Mouse (Mus musculus): ENCODE measurements around the gene Gramd1c. TPM values are rescaled to one million over a fixed set of nuclear protein-coding genes. Genes with fewer than 3 reads are reported as not detected.

Gene Gramd1c
- polyA plus RNA-seq, 2 experiments: 1.6 to 2.2 TPM

- no peak for TF ChIP-seq CTCF (IDR thresholded peaks at IDR 0.05; ENCODE audit: low read depth)
- no peak for TF ChIP-seq EP300 (IDR thresholded peaks at IDR 0.05; ENCODE audit: low read depth)
- no peak overlapping the region for H3K27ac ChIP-seq
- no peaks in the 10 kb centered on the region for H3K9me3 ChIP-seq (ENCODE audit: control insufficient read depth, low read length)
- WGBS (ENCODE audit: insufficient replicate concordance): 72% methylated on average over 18 of the region's 18 CpGs
- no peaks in the 10 kb centered on the region for H3K27me3 ChIP-seq (ENCODE audit: control insufficient read depth, insufficient read depth, low read length)
- ATAC-seq (ENCODE audit: insufficient read depth): peak; percentile 55
- H3K9ac ChIP-seq (replicated peaks): no peak overlapping the region
- H3K4me2 ChIP-seq (ENCODE audit: low read depth): no peak overlapping the region
- peak in 1 of 3 experiments; percentile 10 for DNase-seq (ENCODE audit: low read depth in 3 of 3, low spot score in 3 of 3)
- no peak overlapping the region for H3K4me3 ChIP-seq (ENCODE audit: insufficient read depth in 1 of 2, low read depth in 2 of 2, low read length in 2 of 2)
- H3K36me3 ChIP-seq (replicated peaks; ENCODE audit: control insufficient read depth, insufficient read depth, low read depth): no peaks in the 10 kb centered on the region
- H3K4me1 ChIP-seq (replicated peaks; ENCODE audit: control insufficient read depth in 2 of 2, insufficient read depth in 2 of 2, low read length in 1 of 2): peaks cover 0 to 7% of the 10 kb centered on the region in 2 experiments; a peak in 1 of 4 replicates
Measured at GRCm38 (mm10) chr16:44060604-44061286, 2.4 kb downstream of the Gramd1c start.

GRCm38 (mm10) chr16:44058745-44059144 is 4.4 kb downstream of the Gramd1c start:
- no peak overlapping the region for H3K27ac ChIP-seq
- no peaks in the 10 kb centered on the region for H3K27me3 ChIP-seq (ENCODE audit: control insufficient read depth, insufficient read depth, low read length)
- H3K4me3 ChIP-seq (ENCODE audit: insufficient read depth in 1 of 2, low read depth in 2 of 2, low read length in 2 of 2): no peak overlapping the region
- H3K4me1 ChIP-seq (replicated peaks; ENCODE audit: control insufficient read depth in 2 of 2, insufficient read depth in 2 of 2, low read length in 1 of 2): peaks cover 0 to 7% of the 10 kb centered on the region in 2 experiments; a peak in 1 of 4 replicates
- no peaks in the 10 kb centered on the region for H3K36me3 ChIP-seq (replicated peaks; ENCODE audit: control insufficient read depth, insufficient read depth, low read depth)
- DNase-seq (ENCODE audit: low read depth in 3 of 3, low spot score in 3 of 3) (peak; percentile 28 to 40 (median 30)), ATAC-seq (ENCODE audit: insufficient read depth) (no peak)
- H3K9me3 ChIP-seq (ENCODE audit: control insufficient read depth, low read length): no peaks in the 10 kb centered on the region
- H3K9ac ChIP-seq (replicated peaks): no peak overlapping the region
- TF ChIP-seq CTCF (IDR thresholded peaks at IDR 0.05; ENCODE audit: low read depth): peak; percentile 81
- TF ChIP-seq EP300 (IDR thresholded peaks at IDR 0.05; ENCODE audit: low read depth): no peak
- H3K4me2 ChIP-seq (ENCODE audit: low read depth): no peak overlapping the region
- 18% methylated on average over 10 of the region's 10 CpGs for WGBS (ENCODE audit: insufficient replicate concordance)

- no peaks in the 10 kb centered on the region for H3K27me3 ChIP-seq (ENCODE audit: control insufficient read depth, insufficient read depth, low read length)
- H3K4me3 ChIP-seq (ENCODE audit: insufficient read depth in 1 of 2, low read depth in 2 of 2, low read length in 2 of 2): no peak overlapping the region
- no peaks in the 10 kb centered on the region for H3K36me3 ChIP-seq (replicated peaks; ENCODE audit: control insufficient read depth, insufficient read depth, low read depth)
- no peak overlapping the region for H3K4me2 ChIP-seq (ENCODE audit: low read depth)
- DNase-seq (ENCODE audit: low read depth in 3 of 3, low spot score in 3 of 3) (no peak), ATAC-seq (ENCODE audit: insufficient read depth) (no peak)
- 54% methylated on average over 8 of the region's 8 CpGs for WGBS (ENCODE audit: insufficient replicate concordance)
- no peaks in the 10 kb centered on the region for H3K9me3 ChIP-seq (ENCODE audit: control insufficient read depth, low read length)
- TF ChIP-seq CTCF (IDR thresholded peaks at IDR 0.05; ENCODE audit: low read depth) (no peak), EP300 (IDR thresholded peaks at IDR 0.05; ENCODE audit: low read depth) (no peak)
- H3K4me1 ChIP-seq (replicated peaks; ENCODE audit: control insufficient read depth in 2 of 2, insufficient read depth in 2 of 2, low read length in 1 of 2): peaks cover 0 to 2% of the 10 kb centered on the region in 2 experiments; a peak in 1 of 4 replicates
- no peak overlapping the region for H3K27ac ChIP-seq
- H3K9ac ChIP-seq (replicated peaks): no peak overlapping the region
Measured at GRCm38 (mm10) chr16:44055766-44056165, 7.4 kb downstream of the Gramd1c start.

- 71% methylated on average over 6 of the region's 6 CpGs for whole genome bisulfite sequencing (ENCODE audit: insufficient replicate concordance)
- TF ChIP-seq CTCF (IDR thresholded peaks at IDR 0.05; ENCODE audit: low read depth): no peak
- TF ChIP-seq EP300 (IDR thresholded peaks at IDR 0.05; ENCODE audit: low read depth): no peak
- Histone ChIP-seq H3K9ac (replicated peaks) (no peak overlapping the region), H3K4me1 (replicated peaks; ENCODE audit: control insufficient read depth in 2 of 2, insufficient read depth in 2 of 2, low read length in 1 of 2) (no peaks in the 10 kb centered on the region), H3K9me3 (ENCODE audit: control insufficient read depth, low read length) (no peaks in the 10 kb centered on the region), H3K27ac (no peak overlapping the region), H3K27me3 (ENCODE audit: control insufficient read depth, insufficient read depth, low read length) (no peaks in the 10 kb centered on the region), H3K4me2 (ENCODE audit: low read depth) (no peak overlapping the region), H3K4me3 (ENCODE audit: insufficient read depth in 1 of 2, low read depth in 2 of 2, low read length in 2 of 2) (no peak overlapping the region), H3K36me3 (replicated peaks; ENCODE audit: control insufficient read depth, insufficient read depth, low read depth) (no peaks in the 10 kb centered on the region)
- DNase-seq (ENCODE audit: low read depth in 3 of 3, low spot score in 3 of 3): no peak
- no peak for ATAC-seq (ENCODE audit: insufficient read depth)
Measured at GRCm38 (mm10) chr16:44053265-44053664, 9.9 kb downstream of the Gramd1c start.

GRCm38 (mm10) chr16:44052390-44052789 is 10.8 kb downstream of the Gramd1c start:
- Histone ChIP-seq H3K4me1 (replicated peaks; ENCODE audit: control insufficient read depth in 2 of 2, insufficient read depth in 2 of 2, low read length in 1 of 2) (no peaks in the 10 kb centered on the region), H3K4me2 (ENCODE audit: low read depth) (no peak overlapping the region), H3K4me3 (ENCODE audit: insufficient read depth in 1 of 2, low read depth in 2 of 2, low read length in 2 of 2) (no peak overlapping the region), H3K27ac (no peak overlapping the region), H3K9ac (replicated peaks) (no peak overlapping the region), H3K9me3 (ENCODE audit: control insufficient read depth, low read length) (no peaks in the 10 kb centered on the region), H3K36me3 (replicated peaks; ENCODE audit: control insufficient read depth, insufficient read depth, low read depth) (no peaks in the 10 kb centered on the region), H3K27me3 (ENCODE audit: control insufficient read depth, insufficient read depth, low read length) (no peaks in the 10 kb centered on the region)
- WGBS (ENCODE audit: insufficient replicate concordance): 52% methylated on average over 6 of the region's 6 CpGs
- DNase-seq (ENCODE audit: low read depth in 3 of 3, low spot score in 3 of 3) (no peak), ATAC-seq (ENCODE audit: insufficient read depth) (no peak)
- no peak for TF ChIP-seq EP300 (IDR thresholded peaks at IDR 0.05; ENCODE audit: low read depth)

Data from liver, embryonic 14.5 days (tissue).